Mouse (Mus musculus) bone marrow macrophage, adult 2 months (primary cell): Measurements from ENCODE around the gene Trpm8.

ENCODE experiments used
- CTCF ChIP-seq: IDR thresholded peaks from 2 replicates; pipeline ENCODE4 v1.5.1; 2012; ENCODE audit warnings: low read depth, mild to moderate bottlenecking, low read length, moderate library complexity
- POLR2A ChIP-seq: IDR thresholded peaks from 2 replicates; pipeline ENCODE4 v1.6.1; 2012; ENCODE audit warnings: mild to moderate bottlenecking, low read depth, low read length, borderline replicate concordance

GRCm38 (mm10) chr1:88289152-88289551 lies 11.7 kb downstream of the Trpm8 start:
- TF ChIP-seq POLR2A (no peak), CTCF (no peak)
